Mouse (Mus musculus): ENCODE data around the gene Spns2.
A peak's percentile ranks its signal among the peaks of the same experiment; 100 is the strongest.

Spns2 gene

GRCm38 (mm10) chr11:72475408-72475807, 14.3 kb downstream of the Spns2 start:
- DNase-seq (ENCODE audit: extremely low spot score, low read depth, low spot score), result no peak

GRCm38 (mm10) chr11:72474926-72475325, 14.8 kb downstream of the Spns2 start:
- DNase-seq (ENCODE audit: extremely low spot score, low read depth, low spot score), result no peak

DNA sequence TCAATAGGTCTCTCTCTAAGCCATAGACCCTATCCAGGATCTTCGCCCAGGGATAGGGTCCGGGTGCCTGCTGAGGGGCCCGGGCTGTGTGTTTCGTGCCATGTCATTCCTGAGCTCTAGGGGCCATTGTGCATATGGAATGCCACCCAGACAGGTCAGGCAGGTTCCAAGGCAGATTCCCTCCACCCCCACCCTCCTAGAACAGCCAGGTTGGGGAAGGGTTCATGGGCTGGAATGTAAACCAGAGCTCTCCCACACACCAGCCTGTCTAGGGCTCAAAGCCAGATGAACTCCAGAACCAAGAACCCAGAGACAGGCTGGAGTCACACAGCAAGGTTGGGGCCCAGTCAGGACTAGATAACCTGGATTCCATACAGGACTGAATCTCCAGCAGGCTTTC, 16.2 kb downstream of the Spns2 start:
- DNase-seq (ENCODE audit: extremely low spot score, low read depth, low spot score), result no peak

GRCm38 (mm10) chr11:72471381-72471780, 18.3 kb downstream of the Spns2 start:
- DNase-seq (ENCODE audit: extremely low spot score, low read depth, low spot score), result no peak

- no peak for DNase-seq (ENCODE audit: extremely low spot score, low read depth, low spot score)
Observed at GRCm38 (mm10) chr11:72470004-72470403, 19.7 kb downstream of the Spns2 start.

DNA sequence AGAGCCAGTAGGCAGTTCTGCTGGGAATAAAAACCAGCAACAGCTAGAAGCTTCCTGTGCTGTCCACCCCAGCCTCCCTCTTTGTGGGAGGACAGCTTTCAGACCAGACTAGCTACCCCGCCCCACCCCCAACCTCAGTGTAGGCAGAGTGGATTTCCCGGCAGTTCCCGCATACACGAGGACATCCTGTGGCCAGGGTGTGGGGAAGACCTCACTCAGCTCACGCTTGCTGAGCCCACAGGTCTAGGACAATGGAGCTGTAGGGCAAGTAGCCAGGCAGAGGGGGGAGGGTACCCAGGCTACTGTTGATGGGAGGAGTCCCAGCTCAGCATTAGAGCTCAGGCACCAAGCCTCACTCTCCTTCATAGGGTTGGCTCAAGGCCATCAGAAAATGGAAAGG, 20.5 kb downstream of the Spns2 start:
- DNase-seq (ENCODE audit: extremely low spot score, low read depth, low spot score), result no peak

GRCm38 (mm10) chr11:72468525-72468924, 21.2 kb downstream of the Spns2 start:
- no peak for DNase-seq (ENCODE audit: extremely low spot score, low read depth, low spot score)

DNA sequence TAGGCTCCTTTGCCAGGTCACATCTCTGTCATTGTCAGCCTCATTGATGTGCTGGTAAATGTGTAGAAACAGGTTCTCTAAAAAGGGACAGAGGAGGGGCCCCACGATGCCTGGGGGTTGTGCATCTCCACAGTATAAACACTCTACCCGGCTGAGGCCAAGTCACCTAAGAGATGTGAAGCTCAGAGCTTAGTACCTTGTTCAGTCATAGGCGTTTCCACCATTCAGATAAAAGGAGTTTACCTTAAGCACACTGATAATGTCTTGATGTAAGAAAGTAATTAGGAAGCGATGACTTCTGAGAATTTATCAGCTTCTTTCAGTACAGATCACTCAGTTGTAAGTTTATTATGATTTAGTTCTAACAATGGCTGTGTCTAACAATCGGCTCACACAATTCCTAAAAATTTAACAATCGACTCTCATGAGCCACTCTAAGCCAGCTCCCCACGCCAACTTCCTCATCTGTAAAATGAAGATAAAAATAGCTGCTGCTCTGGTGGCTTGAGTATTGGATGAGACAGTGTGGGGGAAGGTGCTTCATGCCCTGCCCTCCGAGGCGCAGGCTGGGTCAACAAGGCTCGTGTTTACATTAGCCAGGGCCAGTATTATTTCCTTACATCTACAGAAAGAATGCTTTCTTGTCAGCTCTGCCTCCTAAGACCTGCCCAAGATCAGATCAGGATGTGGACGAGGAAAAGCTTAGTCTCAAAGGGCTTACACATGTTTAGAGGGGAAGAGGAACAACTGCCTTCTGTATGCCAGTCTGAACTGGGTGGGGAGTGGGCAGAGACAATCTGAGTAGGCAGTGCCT, 22.8 kb downstream of the Spns2 start:
- DNase-seq (ENCODE audit: extremely low spot score, low read depth, low spot score), result no peak

DNA sequence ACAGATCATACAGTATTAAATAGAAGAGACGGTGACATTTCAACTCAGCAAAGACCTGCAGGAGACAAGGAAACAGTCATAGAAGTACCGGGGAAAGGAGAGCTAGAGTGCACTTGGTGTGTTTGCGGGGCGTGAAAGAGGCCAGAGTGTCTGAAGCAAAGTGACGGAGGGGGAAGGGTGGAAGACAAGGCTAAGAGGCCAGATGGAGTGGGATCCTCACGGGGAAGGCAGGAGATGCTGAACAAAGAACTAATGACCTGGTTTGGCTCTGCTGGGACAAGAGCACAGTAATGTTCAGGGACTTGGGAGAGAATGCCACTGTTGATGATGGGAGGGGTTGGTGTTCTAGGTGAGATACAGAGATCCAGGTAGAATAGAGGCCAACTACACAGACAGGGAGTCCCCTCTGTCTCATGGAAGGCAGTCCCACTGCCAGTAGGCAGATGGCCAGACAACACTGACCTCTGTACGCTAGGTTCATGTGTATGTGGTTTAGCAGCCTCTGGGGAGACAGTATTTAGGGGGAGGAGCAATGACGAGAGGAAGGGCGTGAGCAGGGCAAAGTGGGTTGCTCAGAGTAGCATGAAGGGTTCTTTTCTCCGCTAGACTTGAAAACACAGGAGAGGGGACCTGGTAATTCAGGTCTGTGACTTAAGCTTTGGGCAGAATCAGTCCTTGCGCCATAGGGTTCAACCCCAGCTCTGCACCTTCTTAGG, 23.6 kb downstream of the Spns2 start:
- DNase-seq (ENCODE audit: extremely low spot score, low read depth, low spot score), result no peak

GRCm38 (mm10) chr11:72464821-72465220, 24.9 kb downstream of the Spns2 start:
- DNase-seq (ENCODE audit: extremely low spot score, low read depth, low spot score), result no peak

- DNase-seq (ENCODE audit: extremely low spot score, low read depth, low spot score), result no peak
Observed at GRCm38 (mm10) chr11:72461500-72461981, 28.2 kb downstream of the Spns2 start.

- no peak for DNase-seq (ENCODE audit: extremely low spot score, low read depth, low spot score)
Observed at GRCm38 (mm10) chr11:72458502-72458901, 31.2 kb downstream of the Spns2 start.

DNA sequence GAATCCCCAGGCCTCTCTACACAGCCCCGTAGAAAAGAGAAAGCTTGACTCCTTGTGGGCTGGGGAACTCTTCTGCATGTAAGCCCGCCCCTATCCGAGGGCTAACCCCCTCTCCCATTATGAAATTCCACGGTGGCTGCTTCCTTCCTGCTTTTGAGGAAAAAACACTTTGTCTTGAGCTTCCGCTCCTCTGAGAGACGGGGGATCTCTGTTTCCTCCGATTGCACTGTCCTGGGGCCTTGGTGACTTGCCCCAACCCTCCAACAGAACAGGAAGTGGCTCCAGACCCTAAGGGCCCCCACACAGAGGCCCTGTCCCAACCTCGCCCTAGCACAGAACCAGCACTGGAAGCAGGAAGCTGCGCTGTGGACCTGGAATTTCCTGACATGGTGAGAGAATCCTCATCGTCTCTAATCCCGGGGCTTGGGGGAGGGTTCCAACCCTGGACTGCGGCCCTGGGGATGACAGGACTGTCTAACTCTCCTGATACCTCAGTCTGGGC, 31.7 kb downstream of the Spns2 start:
- no peak for DNase-seq (ENCODE audit: extremely low spot score, low read depth, low spot score)

DNA sequence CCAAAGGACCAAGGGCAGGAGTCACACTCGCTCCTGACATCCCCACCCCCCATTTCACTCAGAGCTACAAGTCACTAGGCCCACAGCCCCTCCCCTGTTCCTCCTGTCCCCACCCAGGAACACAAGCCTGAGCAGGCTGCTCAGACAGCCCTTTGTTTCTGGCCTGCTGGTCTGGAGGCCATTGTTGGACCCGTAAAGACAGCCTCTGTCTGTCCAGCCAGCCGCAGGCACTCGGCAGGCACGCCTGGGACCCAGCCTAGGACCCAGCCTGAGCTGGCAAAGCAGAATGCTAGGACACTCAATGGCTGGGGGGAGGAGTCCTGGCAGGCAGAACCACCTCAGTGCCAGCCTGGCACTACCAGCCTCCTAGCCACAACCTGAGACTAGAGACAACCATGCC, 34.0 kb downstream of the Spns2 start:
- DNase-seq (ENCODE audit: extremely low spot score, low read depth, low spot score), result no peak

- DNase-seq (ENCODE audit: extremely low spot score, low read depth, low spot score), result no peak
Observed at GRCm38 (mm10) chr11:72453105-72453953, 36.4 kb downstream of the Spns2 start.

DNA sequence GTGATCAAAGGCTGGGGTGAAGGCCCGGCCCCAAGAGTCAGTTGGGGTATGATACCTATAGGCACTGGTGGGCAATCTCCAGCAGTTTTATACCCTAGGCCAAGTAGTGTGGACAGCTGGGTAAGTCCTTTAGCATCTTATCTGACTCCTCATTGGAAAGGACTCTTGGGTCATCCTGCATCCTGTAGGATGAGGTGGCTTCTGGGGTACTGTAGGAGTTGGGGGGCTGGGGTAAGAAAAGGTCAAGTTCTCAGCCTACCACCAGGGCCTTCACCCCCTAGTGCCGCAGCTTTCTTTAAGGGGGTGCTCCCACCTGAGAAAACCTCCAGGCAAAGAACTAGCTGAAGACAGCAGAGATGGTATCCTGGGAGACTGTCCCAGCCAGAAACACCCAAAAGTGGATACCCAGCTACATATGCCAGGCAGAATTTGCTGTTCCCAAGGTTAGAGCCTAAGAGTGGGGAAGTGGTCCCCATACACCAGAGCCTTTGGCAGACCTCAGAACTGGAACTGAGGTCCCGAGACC, 37.5 kb downstream of the Spns2 start:
- DNase-seq (ENCODE audit: extremely low spot score, low read depth, low spot score), result no peak

DNA sequence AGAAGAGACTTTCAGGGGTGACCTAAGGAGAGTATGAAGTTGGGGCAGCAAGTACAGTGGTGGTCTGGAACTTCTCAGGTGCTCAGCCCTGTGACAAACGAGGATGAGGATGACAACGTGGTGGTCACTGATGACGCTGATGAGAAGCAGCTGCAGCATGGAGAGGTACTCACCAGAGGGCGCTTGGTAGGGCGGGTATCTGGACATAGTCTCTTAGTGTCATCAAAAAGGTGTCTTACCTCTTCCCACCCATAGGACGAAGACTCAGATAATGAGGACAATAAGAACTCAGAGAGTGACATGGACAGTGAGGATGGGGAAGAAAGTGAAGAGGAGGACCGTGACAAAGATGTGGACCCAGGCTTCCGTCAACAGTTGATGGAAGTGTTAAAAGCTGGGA, 42.2 kb downstream of the Spns2 start:
- DNase-seq (ENCODE audit: extremely low spot score, low read depth, low spot score), result no peak

DNA sequence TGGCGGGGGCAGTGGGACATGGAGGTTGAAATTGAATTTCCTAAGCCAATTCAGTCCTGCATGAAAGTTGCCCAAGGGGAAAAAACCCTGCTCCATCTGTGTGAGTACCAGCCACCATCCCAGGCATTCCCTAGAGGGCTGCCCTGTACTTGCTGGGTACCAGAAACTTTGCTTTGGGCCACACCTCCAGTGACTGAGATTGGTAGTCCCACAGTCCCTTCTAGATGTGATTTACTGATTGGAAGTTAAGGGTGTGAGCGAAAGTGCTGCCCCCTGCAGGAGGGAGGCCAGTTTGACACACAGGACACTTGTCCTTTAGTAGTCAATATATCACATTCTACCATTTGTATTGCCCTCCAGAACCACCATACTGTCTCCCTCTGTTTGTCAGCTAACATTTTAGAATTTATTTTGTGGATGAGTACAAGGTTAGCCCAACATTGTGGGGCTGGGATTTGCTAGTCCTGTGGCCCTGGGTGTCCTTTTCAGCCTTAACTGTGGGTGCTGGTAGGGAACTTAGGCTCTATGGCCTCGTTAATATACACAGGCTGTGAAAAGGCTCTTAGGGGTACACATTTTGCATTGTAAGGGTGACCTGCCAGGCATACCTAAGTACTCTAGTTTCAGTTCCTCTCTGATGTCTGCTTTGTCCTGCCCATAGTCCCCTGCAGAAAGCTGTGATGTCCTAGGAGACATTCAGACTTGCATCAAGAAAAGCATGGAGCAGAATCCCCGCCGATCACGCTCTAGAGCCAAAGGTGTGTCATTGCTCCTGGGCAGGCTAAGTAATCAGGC, 43.2 kb downstream of the Spns2 start:
- DNase-seq (ENCODE audit: extremely low spot score, low read depth, low spot score), result no peak

GRCm38 (mm10) chr11:72440965-72441664, 48.6 kb downstream of the Spns2 start, which contains the start of gene Mybbp1a:
Gene Mybbp1a, plus strand, starts transcription at chr11:72441355.
- DNase-seq (ENCODE audit: extremely low spot score, low read depth, low spot score), result peak; percentile 83
